Mouse (Mus musculus): Measurements from ENCODE around the gene Myo1e. TPM values are rescaled to one million over a fixed set of nuclear protein-coding genes. Genes with fewer than 3 reads are reported as not detected.
"Not testable (repeated sequence)": the region's sequence is repeated elsewhere in the genome, so short reads cannot be mapped to it uniquely, and the experiment has no call there.

Myo1e gene
- total RNA-seq, 2 experiments from 2014 or later: 14.1 to 14.7 TPM

- no peak for DNase-seq (ENCODE audit: extremely low spot score in 1 of 2, low spot score in 2 of 2)
- no peak overlapping the region for H3K27ac ChIP-seq
- TF ChIP-seq CTCF (IDR thresholded peaks at IDR 0.05): no peak
- H3K4me3 ChIP-seq: no peak overlapping the region
- intact Hi-C loops (cut with DNase I): no loop called here
Measured at GRCm38 (mm10) chr9:70243708-70244107, 36.6 kb downstream of the Myo1e start.

DNA sequence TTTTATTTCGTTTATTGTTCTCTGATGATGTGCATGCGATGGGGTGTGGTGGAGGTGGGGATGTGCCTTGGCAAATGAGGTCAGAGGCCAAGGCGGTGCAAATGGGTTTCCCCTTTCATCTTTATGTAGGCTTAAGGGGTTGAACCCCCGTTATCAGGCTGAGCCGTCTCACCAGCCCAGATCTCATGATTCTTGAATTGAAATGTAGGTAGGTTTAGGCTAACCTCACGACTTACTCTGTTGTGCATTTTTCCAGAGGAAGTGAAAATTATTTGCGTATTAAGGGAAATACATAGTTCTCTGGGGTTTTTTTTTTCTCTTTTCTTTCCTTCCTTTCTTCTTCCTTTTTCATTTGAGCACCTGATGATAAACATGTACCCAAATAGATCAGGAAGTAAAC lies 37.0 kb downstream of the Myo1e start:
- Histone ChIP-seq H3K27ac (no peak overlapping the region), H3K4me3 (no peak overlapping the region)
- TF ChIP-seq CTCF (IDR thresholded peaks at IDR 0.05): no peak
- intact Hi-C loops (cut with DNase I): no loop called here
- DNase-seq (ENCODE audit: extremely low spot score in 1 of 2, low spot score in 2 of 2): no peak

DNA sequence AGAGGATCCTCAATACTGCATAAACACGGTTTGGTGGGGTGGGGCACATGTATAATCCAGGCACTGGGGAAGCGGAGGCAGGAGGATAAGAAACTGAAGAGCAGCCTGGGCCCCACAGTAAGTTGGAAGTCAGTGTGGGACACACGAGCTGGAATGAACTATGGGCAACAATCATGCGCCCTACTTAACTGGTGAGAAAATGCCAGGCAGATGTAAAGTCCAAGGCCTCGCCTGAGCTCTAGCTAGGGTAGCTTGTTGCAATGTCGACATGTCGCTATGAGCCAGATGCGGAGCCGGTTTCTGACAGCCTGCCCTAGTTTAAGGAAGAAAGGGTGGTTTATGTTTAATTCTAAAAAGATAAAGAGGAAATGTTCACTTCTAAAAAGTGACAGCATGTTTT lies 37.9 kb downstream of the Myo1e start:
- intact Hi-C loops (cut with DNase I): no loop called here
- no peak overlapping the region for H3K27ac ChIP-seq
- TF ChIP-seq CTCF (IDR thresholded peaks at IDR 0.05): no peak
- H3K4me3 ChIP-seq: no peak overlapping the region
- no peak for DNase-seq (ENCODE audit: extremely low spot score in 1 of 2, low spot score in 2 of 2)

DNA sequence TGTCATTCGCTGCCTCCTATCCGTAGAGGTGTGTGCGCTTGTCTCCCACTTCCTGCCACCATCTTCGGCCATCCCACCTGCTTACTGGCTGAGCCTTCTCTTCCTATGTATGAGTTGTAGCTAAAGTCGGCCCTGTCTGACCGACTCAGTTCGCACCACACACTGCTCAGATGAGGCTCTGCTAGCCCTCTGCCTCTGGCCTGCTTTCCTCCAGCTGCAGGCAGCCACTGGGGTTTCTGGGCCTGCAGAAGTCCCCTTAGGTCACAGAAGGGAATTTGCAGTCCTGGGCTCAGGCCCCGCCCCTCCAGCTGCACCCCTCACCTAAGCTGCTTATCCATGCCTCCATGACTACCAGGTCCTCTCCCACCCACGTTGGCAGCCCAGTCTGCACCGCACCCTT lies 39.3 kb downstream of the Myo1e start:
- Histone ChIP-seq H3K27ac (no peak overlapping the region), H3K4me3 (no peak overlapping the region)
- TF ChIP-seq CTCF (IDR thresholded peaks at IDR 0.05): no peak
- DNase-seq (ENCODE audit: extremely low spot score in 1 of 2, low spot score in 2 of 2): no peak
- intact Hi-C loops (cut with DNase I): no loop called here

GRCm38 (mm10) chr9:70248046-70248445 lies 40.9 kb downstream of the Myo1e start:
- intact Hi-C loops (cut with DNase I): no loop called here
- no peak for TF ChIP-seq CTCF (IDR thresholded peaks at IDR 0.05)
- H3K27ac ChIP-seq: no peak overlapping the region
- no peak for DNase-seq (ENCODE audit: extremely low spot score in 1 of 2, low spot score in 2 of 2)
- no peak overlapping the region for H3K4me3 ChIP-seq

DNA sequence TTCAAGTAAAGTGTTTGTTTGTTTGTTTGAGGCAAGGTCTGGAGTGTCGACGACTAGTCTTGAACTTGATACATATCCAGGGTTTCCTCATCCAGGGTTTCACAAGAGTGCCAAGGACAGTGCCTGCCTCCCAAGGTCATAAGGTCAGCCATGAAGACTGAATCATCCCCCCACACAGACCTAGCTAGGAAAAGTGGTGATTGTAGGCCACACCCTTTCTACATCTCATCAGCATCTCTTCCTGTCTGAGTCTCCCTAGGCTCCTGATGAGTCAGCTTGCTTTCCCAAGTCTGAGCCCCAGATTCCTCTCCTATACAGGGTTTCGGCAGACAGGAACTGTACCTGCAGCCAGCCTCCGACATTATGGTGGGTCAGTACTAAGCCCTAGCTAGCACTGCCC lies 41.7 kb downstream of the Myo1e start:
- TF ChIP-seq CTCF (IDR thresholded peaks at IDR 0.05): no peak
- DNase-seq (ENCODE audit: extremely low spot score in 1 of 2, low spot score in 2 of 2): no peak
- no peak overlapping the region for H3K27ac ChIP-seq
- no peak overlapping the region for H3K4me3 ChIP-seq
- intact Hi-C loops (cut with DNase I): no loop called here

DNA sequence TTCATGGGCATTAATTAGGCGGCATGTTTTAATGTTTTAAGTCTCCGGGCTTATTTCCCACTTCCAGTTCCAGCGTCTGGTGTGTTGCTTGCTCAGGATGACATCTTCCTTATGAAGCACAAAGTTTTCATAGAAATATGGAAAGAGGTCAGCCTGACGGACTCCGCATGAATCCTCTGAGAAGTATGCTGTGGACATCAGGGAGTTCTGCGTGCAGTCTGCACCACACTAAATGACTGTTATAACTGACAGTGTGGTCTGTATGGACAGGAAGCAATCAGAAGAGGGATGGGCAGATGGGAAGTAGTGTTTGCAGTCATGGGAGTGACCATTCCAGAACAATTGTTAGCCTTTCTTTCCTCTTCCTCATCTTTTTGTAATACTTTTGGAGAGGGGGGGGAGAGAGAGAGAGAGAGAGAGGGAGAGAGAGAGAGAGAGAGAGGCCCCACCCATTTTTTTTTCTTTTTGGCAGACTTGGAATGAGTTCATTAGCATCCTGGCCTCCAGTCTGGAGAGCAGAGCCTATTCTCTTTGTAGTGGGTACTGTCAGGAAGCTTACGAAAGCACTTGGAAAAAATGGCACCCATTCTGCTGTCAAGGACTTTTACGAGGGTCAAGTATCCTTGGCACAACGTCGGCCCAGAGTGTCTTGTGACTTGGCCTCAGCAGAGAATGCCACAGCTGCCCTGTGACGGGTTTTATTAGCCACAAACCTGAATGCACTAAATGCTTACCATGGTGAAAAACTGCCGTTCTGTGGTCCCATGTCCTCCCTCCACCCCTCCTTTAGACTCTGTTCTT lies 42.9 kb downstream of the Myo1e start:
- Histone ChIP-seq H3K4me3 (no peak overlapping the region), H3K27ac (no peak overlapping the region)
- intact Hi-C loops (cut with DNase I): no loop called here
- DNase-seq (ENCODE audit: extremely low spot score in 1 of 2, low spot score in 2 of 2): no peak
- no peak for TF ChIP-seq CTCF (IDR thresholded peaks at IDR 0.05)

DNA sequence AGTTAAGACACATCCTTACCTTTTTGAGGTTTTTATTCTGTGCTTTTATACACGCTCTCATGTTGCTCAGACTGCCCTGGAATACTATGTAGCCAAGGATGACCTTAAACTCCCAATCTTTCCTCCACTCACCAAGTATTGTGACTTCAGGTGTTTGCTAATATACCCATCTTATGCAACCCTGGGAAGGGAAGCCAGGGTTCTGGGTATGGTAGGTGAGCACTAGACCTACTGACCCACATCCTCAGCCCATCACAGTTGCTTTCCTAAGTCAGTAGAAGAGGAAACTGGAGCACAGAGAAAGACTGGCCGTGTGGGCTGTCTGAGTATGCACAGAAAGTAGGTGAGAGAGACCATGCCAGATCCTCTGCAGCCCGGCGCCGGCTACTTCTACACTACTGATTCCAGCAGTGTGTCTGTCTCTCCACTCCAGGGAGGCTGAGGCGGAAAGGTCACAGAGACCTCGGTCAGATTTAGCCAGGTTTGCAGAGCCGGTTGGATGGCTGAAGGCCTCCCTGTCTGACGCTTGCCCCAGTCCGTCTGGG lies 44.4 kb downstream of the Myo1e start:
- intact Hi-C loops (cut with DNase I): no loop called here
- no peak for TF ChIP-seq CTCF (IDR thresholded peaks at IDR 0.05)
- DNase-seq (ENCODE audit: extremely low spot score in 1 of 2, low spot score in 2 of 2): peak in 1 of 2 experiments; percentile 26

GRCm38 (mm10) chr9:70253016-70253415 lies 45.9 kb downstream of the Myo1e start:
- H3K4me3 ChIP-seq: no peak overlapping the region
- intact Hi-C loops (cut with DNase I): no loop called here

More for the DNA sequence above, 44.4 kb downstream of the Myo1e start:
- H3K27ac ChIP-seq: no peak overlapping the region
- no peak overlapping the region for H3K4me3 ChIP-seq

DNA sequence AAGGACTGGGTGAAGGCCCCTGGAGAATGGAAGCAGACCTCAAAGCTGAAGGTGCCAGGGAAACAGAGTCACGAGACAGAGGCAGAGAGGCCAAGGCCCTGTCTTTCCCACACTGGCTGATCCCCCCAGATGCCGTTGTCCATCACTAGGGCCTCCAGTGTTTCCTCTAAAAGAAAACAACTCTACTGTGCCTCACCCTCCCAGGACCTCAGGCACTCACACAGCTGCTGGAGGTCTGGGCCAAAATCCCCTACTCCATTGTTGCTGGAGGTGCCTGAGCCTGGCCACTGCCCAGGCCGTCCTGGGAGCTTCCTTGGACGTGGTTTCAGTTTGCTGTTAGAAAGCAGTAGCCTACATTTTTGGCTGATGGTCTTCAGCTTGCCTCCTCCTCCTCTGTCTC lies 47.9 kb downstream of the Myo1e start:
- Histone ChIP-seq H3K4me3 (no peak overlapping the region), H3K27ac (no peak overlapping the region)
- no peak for TF ChIP-seq CTCF (IDR thresholded peaks at IDR 0.05)
- DNase-seq (ENCODE audit: extremely low spot score in 1 of 2, low spot score in 2 of 2): no peak
- intact Hi-C loops (cut with DNase I): no loop called here

More at GRCm38 (mm10) chr9:70253016-70253415, 45.9 kb downstream of the Myo1e start:
- DNase-seq (ENCODE audit: extremely low spot score in 1 of 2, low spot score in 2 of 2): no peak
- TF ChIP-seq CTCF (IDR thresholded peaks at IDR 0.05): no peak
- no peak overlapping the region for H3K27ac ChIP-seq

DNA sequence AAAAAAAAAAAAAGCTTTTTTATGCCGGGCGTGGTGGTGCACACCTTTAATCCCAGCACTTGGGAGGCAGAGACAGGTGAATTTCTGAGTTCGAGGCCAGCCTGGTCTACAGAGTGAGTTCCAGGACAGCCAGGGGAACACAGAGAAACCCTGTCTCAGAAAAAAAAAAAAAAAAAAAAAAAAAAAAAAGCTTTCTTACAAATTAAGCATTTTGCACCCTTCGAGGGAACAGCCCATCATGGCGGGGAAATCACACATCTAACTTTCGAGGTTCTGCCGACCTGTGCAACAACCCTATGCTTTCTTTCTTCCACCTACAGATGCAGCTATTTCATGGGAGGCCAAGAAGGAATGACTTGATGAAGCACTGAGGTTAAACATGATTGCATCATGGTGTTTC lies 48.9 kb downstream of the Myo1e start:
- H3K27ac ChIP-seq; intact Hi-C loops (cut with DNase I); H3K4me3 ChIP-seq; DNase-seq (ENCODE audit: extremely low spot score in 1 of 2, low spot score in 2 of 2): not testable (repeated sequence)

DNA sequence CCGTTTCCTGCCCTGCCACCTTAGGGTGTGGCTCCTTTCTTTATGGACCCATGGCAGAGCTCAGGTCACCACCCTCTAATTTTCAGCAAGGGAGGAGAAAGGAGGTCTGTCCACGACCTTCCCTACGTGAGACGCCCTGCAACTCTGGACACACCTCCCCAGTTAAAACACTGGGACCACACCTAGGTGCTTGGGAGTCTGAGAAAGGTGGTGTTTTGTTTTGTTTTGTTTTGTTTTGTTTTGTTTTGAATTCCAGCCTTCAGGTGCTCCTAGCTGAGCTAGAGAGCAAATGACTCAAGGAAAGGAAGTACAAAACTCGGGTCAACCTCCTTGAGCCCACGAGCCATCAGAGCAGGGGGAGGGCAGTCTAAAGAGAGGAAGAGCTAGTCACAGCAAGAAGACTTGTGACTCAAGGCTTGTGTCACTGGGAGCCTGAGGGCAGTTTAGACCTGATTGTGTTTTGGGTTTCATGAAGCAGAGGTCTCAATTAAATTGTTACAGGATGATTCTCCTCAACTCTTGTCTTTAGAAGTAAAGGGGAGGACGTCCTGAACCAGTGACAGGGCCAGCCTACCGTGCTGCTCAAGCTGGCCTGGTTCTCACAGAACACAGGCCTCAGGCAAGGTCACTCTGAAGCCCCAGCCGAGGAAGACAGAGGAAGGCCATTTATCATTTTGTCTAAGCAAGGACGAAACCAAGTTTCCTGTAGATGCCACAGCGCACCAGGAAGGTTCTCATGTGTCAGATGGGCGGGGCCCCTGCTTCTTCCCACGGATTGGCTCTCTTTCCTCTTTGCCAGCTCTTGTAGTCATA lies 50.3 kb downstream of the Myo1e start:
- Histone ChIP-seq H3K27ac (no peak overlapping the region), H3K4me3 (no peak overlapping the region)
- DNase-seq (ENCODE audit: extremely low spot score in 1 of 2, low spot score in 2 of 2): no peak
- no peak for TF ChIP-seq CTCF (IDR thresholded peaks at IDR 0.05)
- intact Hi-C loops (cut with DNase I): no loop called here
